Mouse (Mus musculus): ENCODE results near the gene Crybg1.

GRCm38 (mm10) chr10:44005677-44006641 lies 142.7 kb downstream of the Crybg1 start:
- TF ChIP-seq CTCF (IDR thresholded peaks at IDR 0.05 in 2 of 3, conservative IDR thresholded peaks at IDR 0.05 in 1 of 3; ENCODE audit: control insufficient read depth in 1 of 3, insufficient read depth in 1 of 3, low read depth in 2 of 3, low read length in 3 of 3, poor library complexity in 1 of 3, severe bottlenecking in 1 of 3) (no peak), ZC3H11A (IDR thresholded peaks at IDR 0.05; ENCODE audit: low read depth, low read length) (no peak), EP300 (IDR thresholded peaks at IDR 0.05; ENCODE audit: low read depth in 1 of 2, low read length in 2 of 2) (no peak), E2F4 (IDR thresholded peaks at IDR 0.05; ENCODE audit: borderline replicate concordance, low read depth, low read length) (no peak)
